Mouse (Mus musculus): ENCODE measurements around the gene Sh3bp5l. TPM values are rescaled to one million over a fixed set of nuclear protein-coding genes. Genes with fewer than 3 reads are reported as not detected.

Gene Sh3bp5l
- polyA plus RNA-seq, 1 experiment, result 16.0 TPM

GRCm38 (mm10) chr11:58316768-58317390 is 13.6 kb upstream of the Sh3bp5l start:
- Histone ChIP-seq H3K4me1 (ENCODE audit: control insufficient read depth, insufficient read depth, insufficient read length) (no peaks in the 10 kb centered on the region), H3K36me3 (ENCODE audit: control insufficient read depth, insufficient read depth, low read length) (peaks cover 8% of the 10 kb centered on the region), H3K27me3 (ENCODE audit: control insufficient read depth, insufficient read depth, low read length) (no peaks in the 10 kb centered on the region), H3K27ac (ENCODE audit: insufficient read depth, low read length) (no peak overlapping the region), H3K4me3 (ENCODE audit: extremely low read depth, insufficient read depth, insufficient read length) (no peak overlapping the region)
- 94% methylated on average over 28 of the region's 28 CpGs for WGBS
- DNase-seq (ENCODE audit: low read depth in 1 of 2, low spot score in 2 of 2), result no peak
- TF ChIP-seq POLR2A (IDR thresholded peaks at IDR 0.05; ENCODE audit: low read depth, low read length) (no peak), CTCF (IDR thresholded peaks at IDR 0.05; ENCODE audit: extremely low read depth, insufficient read depth, insufficient read length, insufficient replicate concordance) (no peak)

- TF ChIP-seq CTCF (IDR thresholded peaks at IDR 0.05; ENCODE audit: extremely low read depth, insufficient read depth, insufficient read length, insufficient replicate concordance), result no peak
- peak; percentile 60; the same call in 1 of the 2 replicates for TF ChIP-seq POLR2A (IDR thresholded peaks at IDR 0.05; ENCODE audit: low read depth, low read length)
- under 1% methylated on average over 60 of the region's 63 CpGs for WGBS
- peak overlapping the region; percentile 89 for H3K27ac ChIP-seq (ENCODE audit: insufficient read depth, low read length)
Measured at GRCm38 (mm10) chr11:58322824-58323569, 7.5 kb upstream of the Sh3bp5l start.

GRCm38 (mm10) chr11:58323570-58324340 is 6.8 kb upstream of the Sh3bp5l start:
- no peaks in the 10 kb centered on the region for H3K27me3 ChIP-seq (ENCODE audit: control insufficient read depth, insufficient read depth, low read length)
- 17% methylated on average over 24 of the region's 24 CpGs for WGBS
- H3K36me3 ChIP-seq (ENCODE audit: control insufficient read depth, insufficient read depth, low read length), result no peaks in the 10 kb centered on the region; the same call in 1 of the 2 replicates
- peak overlapping the region; percentile 73 for H3K4me3 ChIP-seq (ENCODE audit: extremely low read depth, insufficient read depth, insufficient read length)
- H3K27ac ChIP-seq (ENCODE audit: insufficient read depth, low read length), result peak overlapping the region; percentile 74
- no peak for DNase-seq (ENCODE audit: low read depth in 1 of 2, low spot score in 2 of 2)
- TF ChIP-seq CTCF (IDR thresholded peaks at IDR 0.05; ENCODE audit: extremely low read depth, insufficient read depth, insufficient read length, insufficient replicate concordance), result no peak
- no peak for TF ChIP-seq POLR2A (IDR thresholded peaks at IDR 0.05; ENCODE audit: low read depth, low read length)
- peaks cover 4% of the 10 kb centered on the region; the same call in 1 of the 2 replicates for H3K4me1 ChIP-seq (ENCODE audit: control insufficient read depth, insufficient read depth, insufficient read length)

More at GRCm38 (mm10) chr11:58322824-58323569, 7.5 kb upstream of the Sh3bp5l start:
- H3K4me1 ChIP-seq (ENCODE audit: control insufficient read depth, insufficient read depth, insufficient read length), result peaks cover 4% of the 10 kb centered on the region; the same call in 1 of the 2 replicates
- H3K4me3 ChIP-seq (ENCODE audit: extremely low read depth, insufficient read depth, insufficient read length), result peak overlapping the region; percentile 78
- DNase-seq (ENCODE audit: low read depth in 1 of 2, low spot score in 2 of 2), result peak; percentile 87 to 97
- no peaks in the 10 kb centered on the region for H3K27me3 ChIP-seq (ENCODE audit: control insufficient read depth, insufficient read depth, low read length)
- H3K36me3 ChIP-seq (ENCODE audit: control insufficient read depth, insufficient read depth, low read length), result no peaks in the 10 kb centered on the region; the same call in 1 of the 2 replicates

GRCm38 (mm10) chr11:58324614-58325229 is 5.8 kb upstream of the Sh3bp5l start:
- Histone ChIP-seq H3K27me3 (ENCODE audit: control insufficient read depth, insufficient read depth, low read length) (no peaks in the 10 kb centered on the region), H3K27ac (ENCODE audit: insufficient read depth, low read length) (no peak overlapping the region), H3K4me1 (ENCODE audit: control insufficient read depth, insufficient read depth, insufficient read length) (peaks cover 4% of the 10 kb centered on the region; the same call in 1 of the 2 replicates), H3K4me3 (ENCODE audit: extremely low read depth, insufficient read depth, insufficient read length) (no peak overlapping the region), H3K36me3 (ENCODE audit: control insufficient read depth, insufficient read depth, low read length) (no peaks in the 10 kb centered on the region; the same call in 1 of the 2 replicates)
- DNase-seq (ENCODE audit: low read depth in 1 of 2, low spot score in 2 of 2), result no peak
- TF ChIP-seq CTCF (IDR thresholded peaks at IDR 0.05; ENCODE audit: extremely low read depth, insufficient read depth, insufficient read length, insufficient replicate concordance), result no peak
- TF ChIP-seq POLR2A (IDR thresholded peaks at IDR 0.05; ENCODE audit: low read depth, low read length), result no peak
- WGBS, result 80% methylated on average over 3 of the region's 3 CpGs

- DNase-seq (ENCODE audit: low read depth in 1 of 2, low spot score in 2 of 2), result no peak
- TF ChIP-seq CTCF (IDR thresholded peaks at IDR 0.05; ENCODE audit: extremely low read depth, insufficient read depth, insufficient read length, insufficient replicate concordance) (no peak), POLR2A (IDR thresholded peaks at IDR 0.05; ENCODE audit: low read depth, low read length) (no peak)
- no peak overlapping the region for H3K4me3 ChIP-seq (ENCODE audit: extremely low read depth, insufficient read depth, insufficient read length)
- 97% methylated on average over 3 of the region's 3 CpGs for WGBS
- no peak overlapping the region for H3K27ac ChIP-seq (ENCODE audit: insufficient read depth, low read length)
- peaks cover 10% of the 10 kb centered on the region; the same call in 1 of the 2 replicates for H3K4me1 ChIP-seq (ENCODE audit: control insufficient read depth, insufficient read depth, insufficient read length)
- no peaks in the 10 kb centered on the region; the same call in 1 of the 2 replicates for H3K36me3 ChIP-seq (ENCODE audit: control insufficient read depth, insufficient read depth, low read length)
- H3K27me3 ChIP-seq (ENCODE audit: control insufficient read depth, insufficient read depth, low read length), result no peaks in the 10 kb centered on the region
Measured at GRCm38 (mm10) chr11:58326781-58327180, 3.7 kb upstream of the Sh3bp5l start.

GRCm38 (mm10) chr11:58329906-58330275 is 633 bp upstream of the Sh3bp5l start:
- DNase-seq (ENCODE audit: low read depth in 1 of 2, low spot score in 2 of 2), result no peak
- Histone ChIP-seq H3K27ac (ENCODE audit: insufficient read depth, low read length) (peak overlapping the region; percentile 85), H3K4me1 (ENCODE audit: control insufficient read depth, insufficient read depth, insufficient read length) (peaks cover 6% of the 10 kb centered on the region; the same call in 1 of the 2 replicates), H3K27me3 (ENCODE audit: control insufficient read depth, insufficient read depth, low read length) (no peaks in the 10 kb centered on the region), H3K4me3 (ENCODE audit: extremely low read depth, insufficient read depth, insufficient read length) (peak overlapping the region; percentile 73), H3K36me3 (ENCODE audit: control insufficient read depth, insufficient read depth, low read length) (no peaks in the 10 kb centered on the region; the same call in 1 of the 2 replicates)
- WGBS, result under 1% methylated on average over 21 of the region's 21 CpGs
- no peak for TF ChIP-seq POLR2A (IDR thresholded peaks at IDR 0.05; ENCODE audit: low read depth, low read length)
- no peak for TF ChIP-seq CTCF (IDR thresholded peaks at IDR 0.05; ENCODE audit: extremely low read depth, insufficient read depth, insufficient read length, insufficient replicate concordance)

Data from spleen, adult 2 months (tissue).